Mouse (Mus musculus) midbrain, embryonic 16.5 days (tissue): ENCODE measurements around the gene Dusp18. TPM values are rescaled to one million over a fixed set of nuclear protein-coding genes. Genes with fewer than 3 reads are reported as not detected.
A peak's percentile ranks its signal among the peaks of the same experiment; 100 is the strongest.
"Not testable (repeated sequence)": the region's sequence is repeated elsewhere in the genome, so short reads cannot be mapped to it uniquely, and the experiment has no call there.

ENCODE experiments used
- ATAC-seq: fragments of 200-750 bp; cut with Nextera tagmentation; 2 replicates; pipeline ENCODE4 v1.8.0; 2017; ENCODE audit warnings: moderate TSS enrichment
- H3K27ac ChIP-seq: fragments of 300-500 bp; sonication (generic); 2 replicates; pipeline ENCODE4 v1.5.1; 2014; ENCODE audit warnings: mild to moderate bottlenecking, low read length, mixed read lengths
- H3K27me3 ChIP-seq: fragments of 300-500 bp; sonication (generic); 2 replicates; pipeline ENCODE4 v1.6.1; 2014; ENCODE audit warnings: low read depth, low read length, mixed read lengths; ENCODE audit not compliant: control insufficient read depth, insufficient read depth
- H3K36me3 ChIP-seq: fragments of 300-500 bp; sonication (generic); 2 replicates; pipeline ENCODE4 v1.6.1; 2014; ENCODE audit warnings: mild to moderate bottlenecking, low read length, moderate library complexity, mixed read lengths; ENCODE audit not compliant: control insufficient read depth, insufficient read depth
- H3K4me1 ChIP-seq: fragments of 300-500 bp; sonication (generic); 2 replicates; pipeline ENCODE4 v1.6.1; 2014; ENCODE audit warnings: mild to moderate bottlenecking, low read length, mixed read lengths; ENCODE audit not compliant: control insufficient read depth, insufficient read depth
- H3K4me2 ChIP-seq: fragments of 300-500 bp; sonication (generic); 2 replicates; pipeline ENCODE4 v1.6.1; 2014; ENCODE audit warnings: mild to moderate bottlenecking, low read length, mixed read lengths
- H3K4me3 ChIP-seq: fragments of 300-500 bp; sonication (generic); 2 replicates; pipeline ENCODE4 v1.5.1; 2014; ENCODE audit warnings: low read depth, mild to moderate bottlenecking, low read length, moderate library complexity, mixed read lengths
- H3K9ac ChIP-seq: fragments of 300-500 bp; sonication (generic); 2 replicates; pipeline ENCODE4 v1.6.1; 2014; ENCODE audit warnings: low read depth, low read length, mixed read lengths
- H3K9me3 ChIP-seq: fragments of 300-500 bp; sonication (generic); replicated peaks from 2 replicates; pipeline ENCODE4 v1.6.1; 2014; ENCODE audit warnings: mild to moderate bottlenecking, low read length, mixed read lengths; ENCODE audit not compliant: control insufficient read depth, poor library complexity, severe bottlenecking
- WGBS: fragments of 180-500 bp; shearing (Covaris S2); extraction: QIAGEN DNeasy Blood & Tissue Kit; methylation state at CpG from one replicate; pipeline ENCODE4 v1.1.7; 2014; 5-methylcytosine and 5-hydroxymethylcytosine counted together
- polyA plus RNA-seq: library from polyadenylated mRNA; unstranded; fragments of >200 nt; fragmentation: Nextera tagmentation; extraction: Ambion mirVana; gene quantifications from 2 replicates; pipeline ENCODE4 v1.2.1, GENCODE M21; 2015

Dusp18 gene
- polyA plus RNA-seq, 1 experiment from 2014 or later = 43.5 TPM

DNA sequence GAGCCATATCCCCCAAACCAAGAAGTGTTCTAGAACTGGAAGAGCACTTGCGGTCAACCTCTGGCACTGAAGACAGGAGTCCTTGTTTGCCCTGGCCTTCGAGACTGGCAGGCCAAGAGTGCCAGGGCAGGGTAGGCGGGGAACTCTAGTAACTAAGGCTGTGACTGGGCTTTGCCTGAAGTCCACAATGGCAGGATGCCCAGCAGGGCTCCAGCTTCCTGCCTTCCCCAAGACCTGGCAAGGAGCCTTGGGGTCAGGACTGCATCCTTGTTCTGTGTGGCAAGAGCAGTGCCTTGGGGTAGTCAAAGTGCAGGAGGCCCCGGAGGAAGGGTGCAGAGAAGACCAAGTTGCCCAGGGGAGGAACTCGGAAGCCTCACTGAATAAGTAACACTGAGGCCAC, 8.0 kb downstream of the Dusp18 start:
- Histone ChIP-seq H3K4me2 (no peak overlapping the region), H3K27ac (no peak overlapping the region), H3K4me1 (peaks cover 5% of the 10 kb centered on the region), H3K4me3 (no peak overlapping the region), H3K36me3 (peaks cover 18% of the 10 kb centered on the region), H3K27me3 (no peaks in the 10 kb centered on the region), H3K9ac (no peak overlapping the region), H3K9me3 (no peaks in the 10 kb centered on the region)
- ATAC-seq = no peak
- WGBS = 77% methylated on average over 5 of the region's 5 CpGs

- H3K36me3 ChIP-seq = peaks cover 10% of the 10 kb centered on the region
- no peak overlapping the region for H3K4me3 ChIP-seq
- H3K27ac ChIP-seq = no peak overlapping the region
- WGBS = 82% methylated on average over 6 of the region's 6 CpGs
- no peak for ATAC-seq
- no peak overlapping the region for H3K9ac ChIP-seq
- no peaks in the 10 kb centered on the region for H3K9me3 ChIP-seq
- no peak overlapping the region for H3K4me2 ChIP-seq
- H3K4me1 ChIP-seq = peaks cover 16% of the 10 kb centered on the region
- H3K27me3 ChIP-seq = no peaks in the 10 kb centered on the region
These were observed 9.6 kb downstream of the Dusp18 start for GRCm38 (mm10) chr11:3904673-3905072.

DNA sequence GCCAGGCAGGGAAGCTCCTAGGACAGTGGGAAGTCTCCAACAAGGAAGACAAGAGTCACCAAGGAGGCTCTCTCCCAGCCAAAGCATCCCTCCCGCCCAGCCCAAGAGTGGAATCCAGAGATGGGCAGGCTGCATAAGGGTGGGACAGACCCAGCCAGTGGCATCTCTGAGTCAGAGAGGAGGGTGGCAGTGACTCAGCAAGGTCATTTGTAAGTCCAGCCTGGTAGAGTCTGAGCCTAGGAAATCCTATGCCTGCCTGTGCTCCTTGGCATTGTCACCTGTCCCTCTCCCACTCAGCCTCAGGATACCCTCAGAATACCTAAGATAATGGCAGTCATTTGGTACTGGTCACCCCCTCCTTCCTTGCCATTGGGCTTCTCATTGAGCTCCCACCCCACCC, 10.4 kb downstream of the Dusp18 start:
- no peaks in the 10 kb centered on the region for H3K27me3 ChIP-seq
- no peaks in the 10 kb centered on the region for H3K9me3 ChIP-seq
- H3K4me2 ChIP-seq = no peak overlapping the region
- no peak for ATAC-seq
- no peak overlapping the region for H3K27ac ChIP-seq
- peaks cover 20% of the 10 kb centered on the region for H3K4me1 ChIP-seq
- H3K4me3 ChIP-seq = no peak overlapping the region
- 73% methylated on average over 1 of the region's 1 CpGs for WGBS
- no peak overlapping the region for H3K9ac ChIP-seq
- H3K36me3 ChIP-seq = peaks cover 10% of the 10 kb centered on the region

DNA sequence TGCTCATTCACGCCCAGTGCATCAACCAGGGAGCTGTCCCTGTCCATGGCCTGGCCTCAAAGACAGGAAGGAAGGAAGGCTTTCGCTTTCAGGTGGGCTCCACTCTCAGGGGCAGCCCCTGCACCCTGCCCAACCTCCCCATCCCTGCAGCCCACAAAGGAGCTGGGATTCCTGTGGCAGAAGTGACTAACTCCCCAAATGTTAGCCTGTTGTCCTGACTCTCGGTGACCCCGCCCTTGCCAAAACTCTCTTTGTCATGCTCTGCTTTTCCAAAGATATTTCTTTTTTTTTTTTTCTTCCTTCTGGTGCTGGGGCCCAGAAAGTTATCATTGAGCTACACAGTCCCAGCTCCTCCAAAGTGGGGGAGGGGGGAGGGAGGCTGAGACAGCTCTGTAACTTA, 14.2 kb downstream of the Dusp18 start:
- no peak overlapping the region for H3K27ac ChIP-seq
- H3K36me3 ChIP-seq = peaks cover 8% of the 10 kb centered on the region
- H3K27me3 ChIP-seq = no peaks in the 10 kb centered on the region
- ATAC-seq = no peak
- H3K9me3 ChIP-seq = no peaks in the 10 kb centered on the region
- no peak overlapping the region for H3K4me2 ChIP-seq
- H3K4me1 ChIP-seq = peaks cover 45% of the 10 kb centered on the region
- no peak overlapping the region for H3K9ac ChIP-seq
- no peak overlapping the region for H3K4me3 ChIP-seq
- 93% methylated on average over 4 of the region's 4 CpGs for WGBS

DNA sequence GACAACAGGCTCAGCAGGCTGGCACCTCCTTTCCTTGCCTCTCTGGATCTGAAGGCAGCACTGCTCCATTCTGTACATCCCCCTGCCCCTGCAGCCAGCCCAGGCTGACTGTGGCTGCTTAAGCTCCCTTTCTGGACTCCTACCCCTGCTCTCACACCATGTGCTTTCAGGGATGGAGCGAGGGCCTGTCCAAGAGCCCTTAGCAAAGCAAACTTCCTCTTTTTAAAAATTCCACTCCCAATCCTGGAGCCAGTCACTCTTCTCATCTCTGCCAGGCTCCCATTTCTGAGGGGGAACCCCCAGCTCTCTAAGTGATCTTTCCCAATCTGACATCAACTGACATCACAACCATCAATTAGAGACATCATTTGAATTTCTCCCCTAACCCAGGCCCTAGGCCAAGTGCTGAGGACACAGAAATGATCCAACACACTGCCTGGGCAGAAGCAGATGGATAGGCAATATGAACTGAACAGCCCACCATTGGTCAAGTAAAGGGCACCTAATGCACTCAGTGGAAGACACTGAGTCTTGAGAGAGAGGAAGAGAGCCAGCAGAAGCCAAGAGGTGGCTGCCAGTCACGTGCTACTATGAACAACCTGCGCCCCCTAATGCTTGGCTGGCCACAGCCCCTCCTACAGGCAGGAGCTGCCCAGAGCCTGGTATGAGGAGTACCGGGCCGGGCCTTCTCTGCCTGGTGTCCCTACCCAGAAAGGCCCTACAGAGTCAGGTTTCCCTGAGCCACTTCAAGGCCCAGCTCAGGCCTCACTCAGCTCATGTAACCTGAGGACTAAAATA, 15.7 kb downstream of the Dusp18 start:
- Histone ChIP-seq H3K4me2 (peak overlapping the region; percentile 89), H3K27me3 (no peaks in the 10 kb centered on the region), H3K36me3 (peaks cover 5% of the 10 kb centered on the region; the same call in 1 of the 2 replicates), H3K9ac (peak overlapping the region; percentile 32), H3K9me3 (no peaks in the 10 kb centered on the region), H3K4me1 (peaks cover 47% of the 10 kb centered on the region), H3K4me3 (peak overlapping the region; percentile 25), H3K27ac (no peak overlapping the region)
- ATAC-seq = no peak
- 63% methylated on average over 5 of the region's 5 CpGs for WGBS

DNA sequence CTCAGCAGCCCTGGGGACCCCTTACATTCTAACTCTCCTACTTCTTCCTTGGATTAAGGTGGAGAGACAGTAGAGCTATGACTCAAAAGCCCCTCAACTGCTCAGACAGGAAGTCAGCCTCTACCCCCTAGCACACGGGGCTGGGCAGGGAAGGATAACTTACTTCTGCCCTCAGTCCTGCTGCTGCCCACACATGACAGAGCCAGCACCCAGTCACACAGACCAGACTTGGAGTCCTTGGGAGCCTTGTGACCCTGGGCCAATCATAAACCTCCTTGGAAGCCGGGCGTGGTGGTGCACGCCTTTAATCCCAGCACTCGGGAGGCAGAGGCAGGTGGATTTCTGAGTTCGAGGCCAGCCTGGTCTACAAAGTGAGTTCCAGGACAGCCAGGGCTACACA, 16.4 kb downstream of the Dusp18 start:
- not testable (repeated sequence) for H3K36me3 ChIP-seq, H3K27me3 ChIP-seq, H3K27ac ChIP-seq, ATAC-seq, H3K9me3 ChIP-seq
- 89% methylated on average over 5 of the region's 6 CpGs for WGBS
- Histone ChIP-seq H3K4me2 (peak overlapping the region; percentile 89), H3K4me1 (peaks cover 47% of the 10 kb centered on the region), H3K9ac (peak overlapping the region; percentile 32), H3K4me3 (peak overlapping the region; percentile 25)

GRCm38 (mm10) chr11:3912100-3912874, 17.2 kb downstream of the Dusp18 start:
- Histone ChIP-seq H3K27me3 (no peaks in the 10 kb centered on the region), H3K9ac (peak overlapping the region; percentile 81), H3K27ac (peak overlapping the region; percentile 83), H3K36me3 (peaks cover 2% of the 10 kb centered on the region; the same call in 1 of the 2 replicates), H3K4me1 (peaks cover 47% of the 10 kb centered on the region), H3K4me3 (peak overlapping the region; percentile 61), H3K9me3 (no peaks in the 10 kb centered on the region), H3K4me2 (peak overlapping the region; percentile 89)
- no peak; the same call in 1 of the 2 replicates for ATAC-seq
- 9% methylated on average over 19 of the region's 19 CpGs for WGBS

DNA sequence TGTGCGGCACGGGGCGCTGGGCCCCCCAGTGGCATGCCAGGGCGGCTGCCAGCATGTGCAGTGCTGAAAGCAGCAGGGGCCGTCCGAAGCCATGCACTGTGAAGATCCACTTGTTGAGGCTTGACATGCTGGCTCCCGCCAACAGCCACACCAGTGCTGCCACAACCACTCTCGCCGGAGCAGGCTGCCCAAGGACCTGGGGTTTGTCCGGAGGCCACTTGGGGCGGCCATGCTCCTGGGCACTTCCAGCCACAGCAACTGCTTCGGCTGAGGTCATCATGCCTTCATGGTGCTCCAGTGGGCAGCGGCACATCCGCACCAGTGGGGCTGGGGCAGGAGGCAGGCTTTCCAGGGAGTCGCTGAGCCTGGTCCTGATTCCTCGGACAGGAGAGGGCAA, 17.8 kb downstream of the Dusp18 start:
- H3K4me3 ChIP-seq = peak overlapping the region; percentile 61
- ATAC-seq = peak; percentile 16
- peak overlapping the region; percentile 89 for H3K4me2 ChIP-seq
- no peaks in the 10 kb centered on the region for H3K9me3 ChIP-seq
- WGBS = 1% methylated on average over 16 of the region's 16 CpGs
- peaks cover 47% of the 10 kb centered on the region for H3K4me1 ChIP-seq
- H3K27ac ChIP-seq = peak overlapping the region; percentile 83
- H3K27me3 ChIP-seq = no peaks in the 10 kb centered on the region
- H3K36me3 ChIP-seq = no peaks in the 10 kb centered on the region
- H3K9ac ChIP-seq = peak overlapping the region; percentile 81
